Mouse (Mus musculus) adrenal gland, postnatal 10 days (tissue): Measurements from ENCODE around the gene 1700019D03Rik. TPM values are rescaled to one million over a fixed set of nuclear protein-coding genes. Genes with fewer than 3 reads are reported as not detected.
A peak's percentile ranks its signal among the peaks of the same experiment; 100 is the strongest.

ENCODE experiments used
- DNase-seq: peaks from one replicate; pipeline ENCODE4 v3.0.0; 2021; ENCODE audit warnings: mixed read lengths
- long read RNA-seq, 2 experiments: library from polyadenylated mRNA; stranded (forward); transcript quantifications; one replicate each; pipeline ENCODE4 v2.0.0; 2021
- total RNA-seq, 2 experiments: library from RNA; stranded (reverse); gene quantifications; 2 replicates each; pipeline ENCODE4 v1.2.3; 2021

Gene 1700019D03Rik
- total RNA-seq, result under 1 TPM; 0.81 to 0.82 TPM
- long read RNA-seq, experiment 1, result 0 reads
- long read RNA-seq, experiment 2, result 0 reads

GRCm38 (mm10) chr1:53020079-53020478 is at the start of gene 1700019D03Rik:
Gene 1700019D03Rik (minus strand): TSS chr1:53020179.
- no peak for DNase-seq

DNA sequence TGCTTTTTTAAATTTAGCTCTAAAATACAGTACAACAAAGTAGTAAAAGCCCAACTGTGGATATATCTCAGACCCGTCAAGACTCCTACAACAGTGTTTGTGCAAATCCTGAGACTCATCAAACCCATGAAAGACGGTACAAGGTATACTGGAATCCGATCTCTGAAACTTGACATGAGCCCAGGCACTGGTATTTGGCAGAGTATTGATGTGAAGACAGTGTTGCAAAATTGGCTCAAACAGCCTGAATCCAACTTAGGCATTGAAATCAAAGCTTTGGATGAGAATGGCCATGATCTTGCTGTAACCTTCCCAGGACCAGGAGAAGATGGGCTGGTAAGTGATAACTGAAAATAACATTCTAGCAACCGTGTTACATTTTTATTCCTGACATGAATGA is 43.9 kb upstream of the 1700019D03Rik start:
- no peak for DNase-seq

- DNase-seq, result no peak
Observed at GRCm38 (mm10) chr1:53061871-53062608, 42.1 kb upstream of the 1700019D03Rik start.

GRCm38 (mm10) chr1:53061340-53061739 is 41.4 kb upstream of the 1700019D03Rik start, which contains the start of gene Mstn:
Gene Mstn (plus strand): TSS chr1:53061640.
- DNase-seq, result no peak

DNA sequence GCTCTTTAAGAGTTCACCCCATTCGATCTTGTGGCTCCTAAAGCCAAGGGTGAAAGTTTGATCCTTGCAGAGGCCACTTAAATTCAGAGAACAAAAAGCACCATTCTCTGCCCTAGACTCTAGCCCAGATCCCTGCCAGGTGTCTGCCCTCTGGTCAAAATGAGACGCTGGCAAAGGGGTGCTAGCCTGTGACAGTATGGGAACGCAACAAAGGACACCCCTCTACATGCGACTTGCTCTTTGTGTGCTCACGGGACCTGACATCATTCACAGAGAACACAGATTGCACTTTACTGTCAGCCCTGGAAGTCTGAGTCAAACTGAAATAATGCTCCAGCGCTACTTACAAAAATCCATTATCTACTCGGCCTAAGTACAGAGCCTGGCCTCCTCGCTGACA is 40.5 kb upstream of the 1700019D03Rik start:
- no peak for DNase-seq

DNA sequence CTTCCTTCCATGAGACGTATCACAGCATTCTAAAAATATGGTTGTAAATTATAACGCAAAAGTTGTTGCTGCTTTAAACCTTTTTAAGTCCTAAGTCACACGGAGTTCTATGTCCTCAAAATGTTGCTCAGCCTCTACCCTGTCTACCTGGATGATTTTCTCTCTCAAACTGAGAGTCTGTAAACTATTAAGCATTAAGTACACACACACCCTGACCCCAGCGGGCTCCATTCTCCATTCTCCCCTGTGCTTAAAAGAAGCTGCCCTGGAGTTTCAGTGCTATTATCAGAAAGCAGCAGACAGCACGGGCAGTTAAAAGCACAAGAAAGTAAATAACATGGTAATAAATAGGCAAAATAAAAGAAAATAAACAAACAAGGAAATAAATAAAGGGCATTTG is 39.1 kb upstream of the 1700019D03Rik start:
- no peak for DNase-seq

DNA sequence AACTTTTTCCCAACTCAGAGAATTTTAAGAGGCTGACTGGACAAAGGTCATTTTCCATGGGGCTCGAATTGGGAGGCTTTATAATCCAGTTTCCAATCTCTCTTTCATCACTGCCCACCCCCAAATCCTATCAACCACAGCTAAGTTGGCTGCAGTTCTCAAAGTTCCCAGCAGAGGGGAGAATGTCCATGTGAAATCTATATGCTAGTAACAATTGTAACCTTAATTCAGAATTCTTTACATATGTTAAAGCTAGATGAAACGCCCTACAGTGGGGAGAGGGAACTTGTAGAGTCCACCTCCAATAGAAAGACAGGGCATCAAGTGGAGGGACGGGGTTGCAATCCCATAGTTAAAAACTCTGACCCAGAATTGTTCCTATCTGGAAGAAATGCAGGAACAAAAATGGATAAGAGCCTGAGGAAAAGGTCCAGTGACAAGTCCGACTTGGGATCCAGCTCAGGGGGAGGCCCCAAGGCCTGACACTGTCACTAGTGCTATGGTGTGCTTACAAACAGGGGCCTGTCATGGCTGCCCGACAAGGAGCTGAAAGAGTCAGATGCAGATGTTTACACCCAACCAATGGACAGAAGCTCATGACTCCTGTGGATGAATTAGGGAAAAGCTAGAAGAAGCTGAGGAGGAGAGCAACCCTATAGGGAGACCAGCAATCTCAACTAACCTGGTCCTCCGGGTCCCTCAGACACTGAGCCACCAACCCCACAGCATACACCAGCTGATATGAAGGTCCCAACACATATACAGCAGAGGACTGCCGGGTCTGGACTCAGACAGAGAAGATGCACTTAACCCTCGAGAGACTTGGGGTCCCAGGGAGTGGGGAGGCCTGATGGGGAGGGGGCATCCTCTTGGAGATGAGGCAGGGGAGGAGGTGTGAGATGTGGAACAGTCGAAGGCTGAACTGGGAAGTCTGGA is 33.4 kb upstream of the 1700019D03Rik start:
- peak; percentile 76 for DNase-seq

- no peak for DNase-seq
Observed at GRCm38 (mm10) chr1:53049763-53050427, 29.9 kb upstream of the 1700019D03Rik start.

DNA sequence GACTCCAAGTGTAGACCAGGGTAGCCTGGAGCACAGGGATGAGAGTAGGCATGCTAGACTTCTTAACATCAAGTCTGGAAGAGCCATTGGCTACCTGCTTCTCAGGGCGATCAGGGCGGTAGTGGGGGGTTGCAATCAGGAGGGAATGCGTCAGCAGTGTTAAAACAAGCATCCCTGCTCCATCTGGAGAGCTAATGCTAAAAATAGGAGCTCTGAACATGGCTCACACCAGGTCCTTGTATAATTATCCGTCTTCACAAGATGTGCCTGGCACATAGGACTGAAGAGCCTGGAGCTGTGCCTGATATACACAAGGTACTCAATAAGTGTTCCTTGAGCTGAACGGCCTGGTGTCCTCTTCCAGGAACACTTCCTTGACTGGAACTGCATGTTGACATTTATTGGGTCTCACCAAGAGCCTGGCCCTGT is 17.5 kb upstream of the 1700019D03Rik start:
- DNase-seq, result no peak

DNA sequence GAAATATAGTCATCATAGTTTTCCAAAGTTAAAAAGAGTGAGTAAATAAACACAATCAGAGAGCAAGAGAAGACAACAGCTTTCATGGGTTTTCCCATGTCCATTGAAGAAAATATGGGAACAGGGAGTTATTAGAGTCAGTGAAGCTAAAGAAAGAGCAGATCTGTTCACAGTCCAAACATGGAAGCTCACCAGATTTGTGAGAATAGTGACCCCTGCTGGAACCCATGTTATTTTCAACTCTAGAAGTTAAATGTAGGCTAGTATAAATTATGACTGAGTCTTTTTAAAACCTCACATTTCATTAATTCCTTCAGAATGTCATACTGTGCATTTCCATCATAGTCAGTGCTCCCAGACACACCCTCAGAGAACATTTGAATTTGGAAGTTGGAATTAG is 12.6 kb upstream of the 1700019D03Rik start:
- peak; percentile 4 for DNase-seq

GRCm38 (mm10) chr1:53018746-53019505 is 1.1 kb downstream of the 1700019D03Rik start:
- no peak for DNase-seq

GRCm38 (mm10) chr1:53015606-53016005 is 4.4 kb downstream of the 1700019D03Rik start:
- DNase-seq, result no peak

DNA sequence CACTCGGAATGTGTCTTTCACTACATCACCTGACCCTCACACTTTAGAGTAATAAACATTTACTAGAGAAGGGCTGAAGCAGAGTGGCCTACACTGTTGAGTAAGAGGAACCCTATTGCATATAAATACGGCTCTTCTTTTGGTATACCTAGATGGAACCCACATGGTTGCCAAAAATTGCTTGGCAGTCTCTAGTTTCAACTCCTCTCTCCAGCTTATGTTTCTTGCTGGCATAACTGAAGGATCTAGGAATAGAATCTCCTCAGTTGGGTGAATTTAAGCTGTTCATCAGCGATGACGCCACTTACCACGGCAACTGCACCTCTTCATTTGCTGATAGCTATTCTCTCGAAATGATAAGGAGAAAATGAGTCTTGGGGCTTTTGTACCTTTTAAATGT is 5.3 kb downstream of the 1700019D03Rik start:
- no peak for DNase-seq

- no peak for DNase-seq
Observed at GRCm38 (mm10) chr1:52986692-52987091, 33.3 kb downstream of the 1700019D03Rik start.

- DNase-seq, result no peak
Observed at GRCm38 (mm10) chr1:52973198-52973597, 46.8 kb downstream of the 1700019D03Rik start.

GRCm38 (mm10) chr1:52971881-52972503 is 48.0 kb downstream of the 1700019D03Rik start:
- no peak for DNase-seq

GRCm38 (mm10) chr1:52964581-52964980 is 55.4 kb downstream of the 1700019D03Rik start:
- no peak for DNase-seq

GRCm38 (mm10) chr1:52963097-52963496 is 56.9 kb downstream of the 1700019D03Rik start:
- no peak for DNase-seq

DNA sequence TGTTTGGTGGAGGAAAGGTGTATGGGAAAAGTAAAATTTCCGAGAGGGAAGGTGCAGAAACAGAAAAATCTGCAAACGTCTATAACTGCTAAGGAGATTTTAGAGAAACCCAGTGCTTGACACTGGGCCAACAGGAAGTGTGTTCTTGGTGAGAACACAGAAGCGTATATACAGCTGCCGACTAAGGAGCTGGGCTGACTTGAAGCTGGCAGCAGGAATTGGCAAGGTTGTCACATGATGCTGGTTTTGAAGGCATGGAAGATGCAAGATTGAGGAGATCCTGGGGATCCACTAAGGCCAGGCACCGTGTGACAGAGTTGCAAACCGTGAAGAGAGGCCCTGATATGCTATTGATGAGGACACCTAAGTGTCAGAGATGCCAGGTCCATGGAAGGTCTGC is 59.8 kb downstream of the 1700019D03Rik start:
- no peak for DNase-seq

DNA sequence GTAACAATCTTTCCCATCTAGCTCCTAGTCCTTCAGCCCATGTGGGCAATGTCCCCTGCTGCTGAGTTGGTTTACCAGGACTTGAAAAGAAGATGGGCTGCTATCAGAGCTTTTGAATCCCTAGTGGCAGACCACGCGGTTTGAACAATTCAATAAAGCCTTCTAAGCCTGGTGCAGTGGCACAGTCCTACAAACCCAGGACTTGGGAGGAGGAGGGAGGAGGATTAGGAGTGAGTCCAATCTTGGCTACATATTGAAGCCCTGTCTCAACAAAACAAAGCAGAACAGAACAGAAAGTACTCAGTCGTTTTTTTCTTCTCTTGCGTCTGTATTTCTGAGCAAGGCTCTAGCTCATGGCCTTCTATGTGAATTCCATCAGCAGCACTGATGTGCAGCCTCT is 63.2 kb downstream of the 1700019D03Rik start:
- no peak for DNase-seq

DNA sequence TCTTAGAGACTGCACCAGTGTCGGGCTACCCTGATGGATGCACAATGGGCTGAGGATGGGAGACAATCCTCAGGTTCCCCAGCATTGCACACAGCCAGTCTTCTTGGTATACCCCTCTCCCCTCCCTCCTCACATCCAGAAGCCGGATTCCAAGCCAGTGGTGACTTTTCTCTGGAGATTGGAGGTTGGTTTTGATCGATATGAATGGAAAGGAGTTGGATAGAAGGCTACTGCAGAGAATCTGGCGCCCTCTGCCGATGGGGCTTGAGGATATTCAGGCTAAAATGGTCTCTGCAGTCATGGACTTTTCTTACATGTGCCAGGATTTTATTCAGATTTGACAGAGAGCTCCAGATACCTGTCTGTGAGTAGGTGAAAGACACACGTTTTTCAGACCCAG is 64.9 kb downstream of the 1700019D03Rik start:
- peak; percentile 74 for DNase-seq
